Comparison of ENCODE assay signal across 19 mouse cellular contexts in the genomic region with DNA sequence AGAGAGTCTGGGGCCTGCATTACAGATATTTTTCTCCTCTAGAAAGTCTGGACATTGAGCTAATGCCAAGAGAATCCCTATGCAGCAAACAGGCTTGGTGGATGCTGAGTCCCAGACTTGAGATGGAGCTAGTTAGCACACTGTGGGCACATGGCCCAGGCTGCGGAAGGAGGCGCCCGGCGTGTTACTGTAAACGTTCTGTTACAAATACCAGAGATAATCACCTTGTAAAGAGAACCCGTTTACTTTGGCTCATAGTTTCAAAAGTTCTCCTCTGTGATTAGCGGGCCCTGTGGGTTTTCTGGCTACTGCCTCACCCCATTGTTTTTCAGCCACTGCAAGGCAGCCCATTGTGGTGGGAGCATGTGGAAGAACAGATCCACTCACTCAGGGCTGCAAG.
DNase-seq lines count a peak whose midpoint lies in the region; ATAC-seq and TF ChIP-seq lines count a peak whose summit lies in the region.
"Had no signal": no experiment of that assay in that cellular context is flagged by ENCODE, and none has a peak within 500 bp of the region (broad histone marks: within the 10 kb centered on the region; RNA-seq: fewer than 3 reads in every experiment).

No protein-coding gene starts in this region.

- no peak for TF ChIP-seq CTCF in forebrain, postnatal 0 days (IDR thresholded peaks at IDR 0.05; ENCODE audit: low read depth)
- TF ChIP-seq CTCF in lung, postnatal 0 days (IDR thresholded peaks at IDR 0.05) = no peak

- H3K27me3 ChIP-seq in forebrain, postnatal 0 days (ENCODE audit: insufficient read depth, low read length) = no peaks in the 10 kb centered on the region
- no peaks in the 10 kb centered on the region; the same call in 1 of the 2 replicates for H3K27me3 ChIP-seq in forebrain, embryonic 10.5 days (ENCODE audit: poor library complexity, severe bottlenecking)
- H3K27me3 ChIP-seq in lung, postnatal 0 days (replicated peaks; ENCODE audit: insufficient read depth, low read length) = no peaks in the 10 kb centered on the region
- no peaks in the 10 kb centered on the region for H3K27me3 ChIP-seq in embryonic facial prominence, embryonic 14.5 days (replicated peaks; ENCODE audit: control insufficient read depth, insufficient read depth, low read length)
- H3K27me3 ChIP-seq: forebrain, embryonic 12.5 days had no signal

- H3K9me3 ChIP-seq in forebrain, postnatal 0 days (ENCODE audit: low read length) = no peaks in the 10 kb centered on the region
- no peaks in the 10 kb centered on the region for H3K9me3 ChIP-seq in forebrain, embryonic 10.5 days
- no peaks in the 10 kb centered on the region for H3K9me3 ChIP-seq in lung, postnatal 0 days (ENCODE audit: low read length)
- no peaks in the 10 kb centered on the region for H3K9me3 ChIP-seq in embryonic facial prominence, embryonic 14.5 days (ENCODE audit: control insufficient read depth, low read length)
- H3K9me3 ChIP-seq: forebrain, embryonic 12.5 days; midbrain, embryonic 12.5 days had no signal

- no peak for ATAC-seq in forebrain, postnatal 0 days
- no peak for ATAC-seq in lung, postnatal 0 days
- peak; percentile 57 for ATAC-seq in embryonic facial prominence, embryonic 14.5 days (ENCODE audit: low read depth)
- peak; percentile 33 for ATAC-seq in megakaryocyte progenitor cell, adult 5-6 weeks (replicated peaks; ENCODE audit: poor library complexity)
- ATAC-seq: hindbrain, postnatal 0 days had no signal

- 37% methylated on average over 7 of the region's 7 CpGs for WGBS in forebrain, postnatal 0 days
- 84% methylated on average over 7 of the region's 7 CpGs for WGBS in forebrain, embryonic 10.5 days
- WGBS in lung, postnatal 0 days = 41% methylated on average over 7 of the region's 7 CpGs
- 54% methylated on average over 7 of the region's 7 CpGs for WGBS in embryonic facial prominence, embryonic 14.5 days

- no peak overlapping the region for H3K4me3 ChIP-seq in forebrain, postnatal 0 days (ENCODE audit: low read depth, low read length)
- H3K4me3 ChIP-seq in forebrain, embryonic 10.5 days = no peak overlapping the region
- no peak overlapping the region for H3K4me3 ChIP-seq in lung, postnatal 0 days (ENCODE audit: low read depth, low read length)
- H3K4me3 ChIP-seq in embryonic facial prominence, embryonic 14.5 days (ENCODE audit: low read depth, low read length) = no peak overlapping the region
- H3K4me3 ChIP-seq: forebrain, embryonic 12.5 days; heart, adult 2 months; midbrain, embryonic 12.5 days; myocyte had no signal

- no peak overlapping the region for H3K4me2 ChIP-seq in forebrain, postnatal 0 days (ENCODE audit: low read depth)
- H3K4me2 ChIP-seq in lung, postnatal 0 days (replicated peaks; ENCODE audit: low read depth, low read length) = no peak overlapping the region
- H3K4me2 ChIP-seq in embryonic facial prominence, embryonic 14.5 days (ENCODE audit: low read depth, low read length) = no peak overlapping the region
- H3K4me2 ChIP-seq: forebrain, embryonic 12.5 days; midbrain, embryonic 12.5 days had no signal

- peak; percentile 36 for DNase-seq in forebrain, postnatal 0 days
- DNase-seq in forebrain, embryonic 10.5 days (ENCODE audit: extremely low spot score, low spot score) = no peak
- peak; percentile 37 for DNase-seq in lung, postnatal 36 days
- no peak for DNase-seq in lung, postnatal 0 days (ENCODE audit: low spot score)
- peak; percentile 69 for DNase-seq in embryonic facial prominence, embryonic 14.5 days (ENCODE audit: low spot score)
- DNase-seq in spleen, adult 18-20 months = no peak
- no peak for DNase-seq in adrenal gland, postnatal 36 days
- DNase-seq: adrenal gland, postnatal 14 days; heart, adult 2 months; kidney, adult 2 months; kidney, postnatal 36 days; lung, postnatal 10 days; right cerebral cortex, postnatal 14 days; thymus, adult 2 months had no signal

- H3K4me1 ChIP-seq in forebrain, postnatal 0 days (ENCODE audit: insufficient read depth) = no peaks in the 10 kb centered on the region
- peaks cover 5% of the 10 kb centered on the region for H3K4me1 ChIP-seq in forebrain, embryonic 10.5 days
- H3K4me1 ChIP-seq in lung, postnatal 0 days (ENCODE audit: insufficient read depth, low read depth, low read length) = peaks cover 2% of the 10 kb centered on the region; the same call in 1 of the 2 replicates
- H3K4me1 ChIP-seq in embryonic facial prominence, embryonic 14.5 days (ENCODE audit: control insufficient read depth, insufficient read depth, low read length) = 0 out of 2 replicates have a peak, but pooled peaks cover 6% of the 10 kb centered on the region
- H3K4me1 ChIP-seq: forebrain, embryonic 12.5 days; midbrain, embryonic 12.5 days had no signal

- no peak for TF ChIP-seq EP300 in lung, postnatal 0 days (IDR thresholded peaks at IDR 0.05)

- H3K27ac ChIP-seq in forebrain, postnatal 0 days (ENCODE audit: low read depth, low read length) = no peak overlapping the region
- H3K27ac ChIP-seq in forebrain, embryonic 10.5 days = no peak overlapping the region
- H3K27ac ChIP-seq in lung, postnatal 0 days (ENCODE audit: low read length) = no peak overlapping the region
- no peak overlapping the region for H3K27ac ChIP-seq in embryonic facial prominence, embryonic 14.5 days (replicated peaks; ENCODE audit: low read depth, low read length)
- H3K27ac ChIP-seq: forebrain, embryonic 12.5 days; heart, adult 2 months; hindbrain, postnatal 0 days; midbrain, embryonic 12.5 days had no signal

- no peaks in the 10 kb centered on the region for H3K36me3 ChIP-seq in forebrain, postnatal 0 days (ENCODE audit: insufficient read depth)
- no peaks in the 10 kb centered on the region for H3K36me3 ChIP-seq in forebrain, embryonic 10.5 days (replicated peaks)
- H3K36me3 ChIP-seq in lung, postnatal 0 days (ENCODE audit: insufficient read depth, low read length) = no peaks in the 10 kb centered on the region
- no peaks in the 10 kb centered on the region for H3K36me3 ChIP-seq in embryonic facial prominence, embryonic 14.5 days (ENCODE audit: control insufficient read depth, insufficient read depth, low read length)
- H3K36me3 ChIP-seq: forebrain, embryonic 12.5 days; midbrain, embryonic 12.5 days had no signal

- no peak overlapping the region for H3K9ac ChIP-seq in forebrain, postnatal 0 days
- no peak overlapping the region for H3K9ac ChIP-seq in lung, postnatal 0 days (replicated peaks; ENCODE audit: low read depth)
- no peak overlapping the region for H3K9ac ChIP-seq in embryonic facial prominence, embryonic 14.5 days (ENCODE audit: low read depth, low read length)
- H3K9ac ChIP-seq: forebrain, embryonic 12.5 days; midbrain, embryonic 12.5 days had no signal

Comparison
In these comparisons a context has a peak if more than half of its experiments do, and no peak if none do; other contexts are left out.
1. DNase-seq: peak in forebrain, postnatal 0 days (single experiment), lung, postnatal 36 days (single experiment) and embryonic facial prominence, embryonic 14.5 days (single experiment); none in forebrain, embryonic 10.5 days (single experiment), lung, postnatal 0 days (single experiment), spleen, adult 18-20 months (0 of 2) and adrenal gland, postnatal 36 days (0 of 2).
2. ATAC-seq: peak in embryonic facial prominence, embryonic 14.5 days (single experiment) and megakaryocyte progenitor cell, adult 5-6 weeks (single experiment); none in forebrain, postnatal 0 days (single experiment) and lung, postnatal 0 days (single experiment).